Mouse (Mus musculus): Measurements from ENCODE around the gene Cd300ld3. TPM values are rescaled to one million over a fixed set of nuclear protein-coding genes. Genes with fewer than 3 reads are reported as not detected.

Cd300ld3 gene
- not detected for total RNA-seq (2023)

DNA sequence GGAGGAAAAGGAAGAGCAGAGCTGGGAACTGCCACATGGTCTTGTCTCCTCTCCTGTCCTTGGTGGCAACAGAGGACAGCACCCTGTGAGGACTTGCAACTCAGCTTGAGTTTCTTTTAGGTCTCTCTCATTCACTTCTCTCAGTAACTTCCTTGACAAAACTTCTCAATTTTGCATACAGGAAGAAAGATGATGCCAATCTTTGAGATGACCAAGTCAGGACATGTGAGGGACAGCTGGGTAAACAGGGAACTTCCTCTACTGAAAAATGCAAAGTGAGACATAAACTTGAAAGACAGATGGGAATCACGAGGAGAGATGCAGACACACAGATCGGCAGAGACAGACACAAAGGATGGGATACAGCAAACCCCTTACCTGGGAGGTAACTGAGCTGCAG, at the start of gene Cd300ld3:
TSS of gene Cd300ld3 (minus strand) at position 151 of the 400 bp plus-strand sequence.

DNA sequence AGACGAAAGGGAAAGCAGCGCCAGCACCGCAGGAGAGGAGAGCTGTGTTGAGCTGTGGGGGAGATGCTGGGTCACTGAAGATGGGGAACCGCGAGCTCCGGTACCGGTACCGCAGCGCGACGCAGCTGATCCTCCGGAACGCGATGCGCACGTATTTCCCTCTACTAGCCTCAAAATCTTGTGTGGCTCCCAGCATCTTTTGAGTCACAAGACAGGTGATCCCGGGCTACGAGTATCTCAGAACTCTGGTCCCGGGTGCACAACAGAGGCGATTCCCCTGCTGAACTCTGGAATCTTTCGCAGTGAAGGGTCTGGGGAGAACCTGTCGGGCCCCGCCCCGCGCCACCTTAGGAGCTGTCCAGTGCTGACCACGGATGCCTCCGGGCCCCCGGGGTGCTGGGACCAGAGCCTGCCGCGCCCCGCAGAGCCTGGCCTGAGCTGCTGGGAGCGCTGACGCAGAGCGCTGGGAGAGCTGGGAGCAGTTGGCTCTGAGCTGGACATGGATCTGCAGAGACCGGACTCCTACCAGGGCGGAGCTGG, 43.2 kb upstream of the Cd300ld3 start, which contains the start of gene Rab37:
TSS of gene Rab37 (plus strand) at position 70 of the 540 bp plus-strand sequence.

GRCm38 (mm10) chr11:115062077-115062476, 13.9 kb upstream of the Cd300ld3 start, which contains the start of gene Cd300e:
Gene Cd300e (minus strand): TSS chr11:115062177.

DNA sequence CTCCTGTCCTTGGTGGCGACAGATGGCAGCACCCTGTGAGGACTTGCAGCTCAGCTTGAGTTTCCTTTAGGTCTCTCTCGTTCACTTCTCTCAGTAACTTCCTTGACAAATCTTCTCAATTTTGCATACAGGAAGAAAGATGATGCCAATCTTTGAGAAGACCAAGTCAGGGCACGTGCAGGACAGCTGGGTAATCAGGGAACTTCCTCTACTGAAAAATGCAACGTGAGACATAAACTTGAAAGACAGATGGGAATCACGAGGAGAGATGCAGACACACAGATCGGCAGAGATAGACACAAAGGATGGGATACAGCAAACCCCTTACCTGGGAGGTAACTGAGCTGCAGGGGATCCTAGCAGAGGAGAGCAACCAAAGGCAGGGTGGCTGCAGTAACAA, 10.5 kb downstream of the Cd300ld3 start, which contains the start of gene Cd300ld5:
TSS of gene Cd300ld5 (minus strand) at position 101 of the 400 bp plus-strand sequence.

DNA sequence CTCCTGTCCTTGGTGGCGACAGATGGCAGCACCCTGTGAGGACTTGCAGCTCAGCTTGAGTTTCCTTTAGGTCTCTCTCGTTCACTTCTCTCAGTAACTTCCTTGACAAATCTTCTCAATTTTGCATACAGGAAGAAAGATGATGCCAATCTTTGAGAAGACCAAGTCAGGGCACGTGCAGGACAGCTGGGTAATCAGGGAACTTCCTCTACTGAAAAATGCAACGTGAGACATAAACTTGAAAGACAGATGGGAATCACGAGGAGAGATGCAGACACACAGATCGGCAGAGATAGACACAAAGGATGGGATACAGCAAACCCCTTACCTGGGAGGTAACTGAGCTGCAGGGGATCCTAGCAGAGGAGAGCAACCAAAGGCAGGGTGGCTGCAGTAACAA, 21.3 kb downstream of the Cd300ld3 start, which contains the start of gene Cd300ld4:
TSS of gene Cd300ld4 (minus strand) at position 101 of the 400 bp plus-strand sequence.

DNA sequence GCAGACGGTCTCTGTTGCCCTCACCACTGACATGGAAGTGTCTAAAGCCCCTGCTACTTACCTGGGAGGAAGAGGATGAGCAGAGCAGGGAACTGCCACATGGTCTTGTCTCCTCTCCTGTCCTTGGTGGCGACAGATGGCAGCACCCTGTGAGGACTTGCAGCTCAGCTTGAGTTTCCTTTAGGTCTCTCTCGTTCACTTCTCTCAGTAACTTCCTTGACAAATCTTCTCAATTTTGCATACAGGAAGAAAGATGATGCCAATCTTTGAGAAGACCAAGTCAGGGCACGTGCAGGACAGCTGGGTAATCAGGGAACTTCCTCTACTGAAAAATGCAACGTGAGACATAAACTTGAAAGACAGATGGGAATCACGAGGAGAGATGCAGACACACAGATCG, 32.1 kb downstream of the Cd300ld3 start, which contains the start of gene Cd300ld2:
TSS of gene Cd300ld2 (minus strand) at position 101 of the 400 bp plus-strand sequence.

GRCm38 (mm10) chr11:115001474-115002040, 46.7 kb downstream of the Cd300ld3 start, which contains the start of gene Cd300c2:
Gene Cd300c2 (minus strand): TSS chr11:115001880.

Other genes with a start within 250 kb of the Cd300ld3 start
- not detected for gene Gpr142, start 249.5 kb downstream of the Cd300ld3 start, total RNA-seq (2023)
- gene Gprc5c, start 197.3 kb downstream of the Cd300ld3 start, total RNA-seq (2023): not detected
- 1.2 TPM for gene Cd300a, start 158.4 kb downstream of the Cd300ld3 start, total RNA-seq (2023)
- gene Cd300lb, start 114.0 kb downstream of the Cd300ld3 start, total RNA-seq (2023): 1.5 TPM
- not detected for gene Cd300c, start 79.3 kb downstream of the Cd300ld3 start, total RNA-seq (2023)
- gene Cd300ld, start 58.5 kb downstream of the Cd300ld3 start, total RNA-seq (2023): 0.46 TPM
- 0.89 TPM for gene Cd300c2, start 46.5 kb downstream of the Cd300ld3 start, total RNA-seq (2023)
- gene Cd300ld2, start 32.2 kb downstream of the Cd300ld3 start, total RNA-seq (2023): not detected
- gene Cd300ld4, start 21.4 kb downstream of the Cd300ld3 start, total RNA-seq (2023): not detected
- not detected for gene Cd300ld5, start 10.6 kb downstream of the Cd300ld3 start, total RNA-seq (2023)
- 0.55 TPM for gene Cd300e, start 13.8 kb upstream of the Cd300ld3 start, total RNA-seq (2023)
- 40.1 TPM for gene Rab37, start 43.0 kb upstream of the Cd300ld3 start, total RNA-seq (2023)
- gene Cd300lf, start 85.6 kb upstream of the Cd300ld3 start, total RNA-seq (2023): 1.9 TPM
- gene Slc9a3r1, start 114.9 kb upstream of the Cd300ld3 start, total RNA-seq (2023): 190 TPM
- 14.4 TPM for gene Tmem104, start 139.1 kb upstream of the Cd300ld3 start, total RNA-seq (2023)
- 6.6 TPM for gene Nat9, start 139.4 kb upstream of the Cd300ld3 start, total RNA-seq (2023)
- gene Grin2c, start 218.8 kb upstream of the Cd300ld3 start, total RNA-seq (2023): not detected
- 19.3 TPM for gene Fdxr, start 228.6 kb upstream of the Cd300ld3 start, total RNA-seq (2023)
- 0.67 TPM for gene Fads6, start 249.3 kb upstream of the Cd300ld3 start, total RNA-seq (2023)

Data from CD8-positive naive resting alpha-beta T cell, adult 57 days (primary cell).